10 mouse cellular contexts compared by ENCODE assay signal in the genomic region with DNA sequence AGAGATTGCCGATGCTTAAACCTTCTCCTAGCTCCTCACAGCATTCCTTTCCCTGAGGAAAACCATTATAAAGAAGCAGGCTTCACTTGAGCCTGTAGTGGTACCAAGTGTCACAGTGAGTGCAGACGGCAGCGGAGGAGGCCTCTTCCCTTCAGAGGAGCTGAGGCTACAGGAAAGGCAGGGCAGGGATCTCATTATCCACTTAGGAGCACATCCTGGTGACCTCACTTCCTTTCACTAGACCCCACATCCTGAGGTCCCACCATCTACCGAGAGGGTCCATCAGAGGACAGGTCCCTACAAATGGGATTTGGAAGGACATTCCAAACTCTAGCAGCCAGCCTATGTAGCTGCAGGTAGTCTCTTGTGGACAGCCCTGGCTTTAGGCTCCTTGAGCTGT. TPM values are rescaled to one million over a fixed set of nuclear protein-coding genes. Genes with fewer than 3 reads are reported as not detected.
DNase-seq lines count a peak whose midpoint lies in the region; ATAC-seq and TF ChIP-seq lines count a peak whose summit lies in the region.
"Had no signal": no experiment of that assay in that cellular context is flagged by ENCODE, and none has a peak within 500 bp of the region (broad histone marks: within the 10 kb centered on the region; RNA-seq: fewer than 3 reads in every experiment).

No protein-coding gene starts in this region.

- no peaks in the 10 kb centered on the region for H3K9me3 ChIP-seq in intestine, embryonic 14.5 days (ENCODE audit: control insufficient read depth, low read length)
- H3K9me3 ChIP-seq in intestine, postnatal 0 days (ENCODE audit: control insufficient read depth) = no peaks in the 10 kb centered on the region
- H3K9me3 ChIP-seq in forebrain, embryonic 14.5 days (replicated peaks; ENCODE audit: control insufficient read depth, low read length) = no peaks in the 10 kb centered on the region
- no peaks in the 10 kb centered on the region for H3K9me3 ChIP-seq in intestine, embryonic 15.5 days
- no peaks in the 10 kb centered on the region for H3K9me3 ChIP-seq in midbrain, postnatal 0 days (ENCODE audit: low read length)

- no peak for DNase-seq in intestine, embryonic 14.5 days (ENCODE audit: low spot score)
- no peak for DNase-seq in forebrain, embryonic 14.5 days (ENCODE audit: low spot score)
- no peak for DNase-seq in midbrain, postnatal 0 days (ENCODE audit: low spot score)
- DNase-seq in right cerebral cortex, adult 18-20 months = no peak
- DNase-seq in urinary bladder, postnatal 4 days (ENCODE audit: low spot score in 2 of 2) = no peak
- DNase-seq: cerebellum, adult 18-20 months; kidney, postnatal 14 days had no signal

- H3K9ac ChIP-seq in intestine, embryonic 14.5 days (ENCODE audit: low read length) = peak overlapping the region; percentile 3; the same call in 1 of the 2 replicates
- no peak overlapping the region for H3K9ac ChIP-seq in intestine, postnatal 0 days (ENCODE audit: low read depth, low read length)
- peak overlapping the region; percentile 9; the same call in 1 of the 2 replicates for H3K9ac ChIP-seq in forebrain, embryonic 14.5 days (ENCODE audit: low read length)
- H3K9ac ChIP-seq in intestine, embryonic 15.5 days = no peak overlapping the region
- H3K9ac ChIP-seq in midbrain, postnatal 0 days (replicated peaks; ENCODE audit: low read length, poor library complexity, severe bottlenecking) = no peak overlapping the region; the same call in 1 of the 2 replicates

- TF ChIP-seq CTCF in intestine, postnatal 0 days (IDR thresholded peaks at IDR 0.05; ENCODE audit: low read depth) = no peak
- no peak for TF ChIP-seq CTCF in midbrain, postnatal 0 days (IDR thresholded peaks at IDR 0.05)

- H3K27me3 ChIP-seq in intestine, embryonic 14.5 days (replicated peaks; ENCODE audit: control insufficient read depth, insufficient read depth, low read length) = no peaks in the 10 kb centered on the region
- H3K27me3 ChIP-seq in intestine, postnatal 0 days (replicated peaks; ENCODE audit: control insufficient read depth, insufficient read depth, low read length) = no peaks in the 10 kb centered on the region
- no peaks in the 10 kb centered on the region for H3K27me3 ChIP-seq in forebrain, embryonic 14.5 days (replicated peaks; ENCODE audit: control insufficient read depth, insufficient read depth, low read length)
- H3K27me3 ChIP-seq in intestine, embryonic 15.5 days (replicated peaks) = no peaks in the 10 kb centered on the region
- H3K27me3 ChIP-seq in midbrain, postnatal 0 days (ENCODE audit: insufficient read depth, low read length) = no peaks in the 10 kb centered on the region

- WGBS in intestine, embryonic 14.5 days = 41% methylated on average over 4 of the region's 4 CpGs
- WGBS in intestine, postnatal 0 days = 51% methylated on average over 4 of the region's 4 CpGs
- WGBS in forebrain, embryonic 14.5 days = 81% methylated on average over 4 of the region's 4 CpGs
- 52% methylated on average over 4 of the region's 4 CpGs for WGBS in intestine, embryonic 15.5 days
- WGBS in midbrain, postnatal 0 days = 71% methylated on average over 4 of the region's 4 CpGs

- no peak overlapping the region; the same call in 1 of the 2 replicates for H3K4me3 ChIP-seq in intestine, embryonic 14.5 days (ENCODE audit: low read depth, low read length)
- H3K4me3 ChIP-seq in intestine, postnatal 0 days (ENCODE audit: low read depth, low read length) = no peak overlapping the region
- H3K4me3 ChIP-seq in forebrain, embryonic 14.5 days (ENCODE audit: low read depth, low read length) = no peak overlapping the region
- no peak overlapping the region for H3K4me3 ChIP-seq in intestine, embryonic 15.5 days (replicated peaks)
- no peak overlapping the region for H3K4me3 ChIP-seq in midbrain, postnatal 0 days (ENCODE audit: low read depth, low read length)

- H3K27ac ChIP-seq in intestine, embryonic 14.5 days (ENCODE audit: low read depth) = no peak overlapping the region
- H3K27ac ChIP-seq in intestine, postnatal 0 days (ENCODE audit: low read depth, low read length) = no peak overlapping the region
- H3K27ac ChIP-seq in forebrain, embryonic 14.5 days (ENCODE audit: low read depth, low read length) = no peak overlapping the region
- H3K27ac ChIP-seq in intestine, embryonic 15.5 days = no peak overlapping the region
- no peak overlapping the region for H3K27ac ChIP-seq in midbrain, postnatal 0 days (ENCODE audit: low read depth, low read length)

- ATAC-seq in intestine, embryonic 14.5 days (replicated peaks; ENCODE audit: low FRiP score, low TSS enrichment, low read depth) = no peak
- no peak for ATAC-seq in intestine, postnatal 0 days
- ATAC-seq in forebrain, embryonic 14.5 days = no peak
- ATAC-seq in intestine, embryonic 15.5 days = no peak
- ATAC-seq in midbrain, postnatal 0 days (ENCODE audit: low FRiP score) = no peak
- no peak for ATAC-seq in CD4-positive, CD25-positive, alpha-beta regulatory T cell, adult 4 months

- peaks cover 50% of the 10 kb centered on the region for H3K4me1 ChIP-seq in intestine, embryonic 14.5 days (replicated peaks; ENCODE audit: control insufficient read depth, insufficient read depth, low read length)
- H3K4me1 ChIP-seq in intestine, postnatal 0 days (replicated peaks; ENCODE audit: control insufficient read depth, insufficient read depth, low read length) = 0 out of 2 replicates have a peak, but pooled peaks cover 8% of the 10 kb centered on the region
- peaks cover 33% of the 10 kb centered on the region for H3K4me1 ChIP-seq in forebrain, embryonic 14.5 days (ENCODE audit: control insufficient read depth, insufficient read depth, low read length)
- H3K4me1 ChIP-seq in intestine, embryonic 15.5 days (replicated peaks) = peaks cover 51% of the 10 kb centered on the region
- H3K4me1 ChIP-seq in midbrain, postnatal 0 days (ENCODE audit: insufficient read depth, low read length) = peaks cover 31% of the 10 kb centered on the region

- H3K4me2 ChIP-seq in intestine, embryonic 14.5 days (ENCODE audit: low read length) = peak overlapping the region; percentile 77
- no peak overlapping the region; the same call in 1 of the 2 replicates for H3K4me2 ChIP-seq in intestine, postnatal 0 days (replicated peaks; ENCODE audit: low read depth)
- H3K4me2 ChIP-seq in forebrain, embryonic 14.5 days (ENCODE audit: low read length) = no peak overlapping the region; the same call in 1 of the 2 replicates
- peak overlapping the region; percentile 42 for H3K4me2 ChIP-seq in intestine, embryonic 15.5 days (replicated peaks)
- H3K4me2 ChIP-seq in midbrain, postnatal 0 days (ENCODE audit: low read depth, low read length, poor library complexity, severe bottlenecking) = peak overlapping the region; percentile 28; the same call in 1 of the 2 replicates

- H3K36me3 ChIP-seq in intestine, embryonic 14.5 days (ENCODE audit: control insufficient read depth, insufficient read depth, low read length) = peaks cover 14% of the 10 kb centered on the region
- H3K36me3 ChIP-seq in intestine, postnatal 0 days (ENCODE audit: control insufficient read depth, insufficient read depth) = no peaks in the 10 kb centered on the region
- H3K36me3 ChIP-seq in forebrain, embryonic 14.5 days (ENCODE audit: control insufficient read depth, insufficient read depth, low read length) = no peaks in the 10 kb centered on the region
- no peaks in the 10 kb centered on the region for H3K36me3 ChIP-seq in intestine, embryonic 15.5 days
- H3K36me3 ChIP-seq in midbrain, postnatal 0 days (ENCODE audit: insufficient read depth, low read length) = no peaks in the 10 kb centered on the region

RNA-seq across cellular contexts. Expression of a gene that starts 3.8 kb away (rescaled TPM):
- polyA plus RNA-seq in intestine, embryonic 14.5 days (2014; fragmentation: Nextera tagmentation; extraction: Ambion mirVana) = 15.9 and 18.6 TPM in 2 replicates
- polyA plus RNA-seq in intestine, postnatal 0 days (2015; fragmentation: Nextera tagmentation; extraction: Ambion mirVana) = 2.2 and 2.5 TPM in 2 replicates
- 6.2 and 7.4 TPM in 2 replicates for polyA plus RNA-seq in forebrain, embryonic 14.5 days (2014; fragmentation: Nextera tagmentation; extraction: Ambion mirVana)
- 14.5 and 18.3 TPM in 2 replicates for polyA plus RNA-seq in intestine, embryonic 15.5 days (2015; fragmentation: Nextera tagmentation; extraction: Ambion mirVana)
- total RNA-seq in midbrain, postnatal 0 days (2014; rRNA removed) = 36.4 and 42.0 TPM in 2 replicates
- 6.8 and 7.2 TPM in 2 replicates for polyA plus RNA-seq in midbrain, postnatal 0 days (2015; fragmentation: Nextera tagmentation; extraction: Ambion mirVana)
- polyA plus RNA-seq in CD4-positive, CD25-positive, alpha-beta regulatory T cell, adult 4 months (2017; shearing (Covaris generic)) = under 1 TPM; 0.04 to 0.11 TPM

RNA-seq across cellular contexts. Expression of a gene that starts 26.6 kb away (rescaled TPM):
- polyA plus RNA-seq in intestine, embryonic 14.5 days (2014; fragmentation: Nextera tagmentation; extraction: Ambion mirVana) = 0.18 and 0.23 TPM in 2 replicates
- 0.16 and 0.26 TPM in 2 replicates for polyA plus RNA-seq in intestine, postnatal 0 days (2015; fragmentation: Nextera tagmentation; extraction: Ambion mirVana)
- 0.20 and 0.27 TPM in 2 replicates for polyA plus RNA-seq in forebrain, embryonic 14.5 days (2014; fragmentation: Nextera tagmentation; extraction: Ambion mirVana)
- 0.18 and 0.29 TPM in 2 replicates for polyA plus RNA-seq in intestine, embryonic 15.5 days (2015; fragmentation: Nextera tagmentation; extraction: Ambion mirVana)
- 0.66 and 1.8 TPM in 2 replicates for total RNA-seq in midbrain, postnatal 0 days (2014; rRNA removed)
- 0.43 and 0.54 TPM in 2 replicates for polyA plus RNA-seq in midbrain, postnatal 0 days (2015; fragmentation: Nextera tagmentation; extraction: Ambion mirVana)
- not detected for polyA plus RNA-seq in CD4-positive, CD25-positive, alpha-beta regulatory T cell, adult 4 months (2017; shearing (Covaris generic))

RNA-seq across cellular contexts. Expression of a gene that starts 27.2 kb away (rescaled TPM):
- polyA plus RNA-seq in intestine, embryonic 14.5 days (2014; fragmentation: Nextera tagmentation; extraction: Ambion mirVana) = 10.4 and 11.2 TPM in 2 replicates
- 5.1 and 6.3 TPM in 2 replicates for polyA plus RNA-seq in intestine, postnatal 0 days (2015; fragmentation: Nextera tagmentation; extraction: Ambion mirVana)
- 4.6 and 5.4 TPM in 2 replicates for polyA plus RNA-seq in forebrain, embryonic 14.5 days (2014; fragmentation: Nextera tagmentation; extraction: Ambion mirVana)
- polyA plus RNA-seq in intestine, embryonic 15.5 days (2015; fragmentation: Nextera tagmentation; extraction: Ambion mirVana) = 15.1 and 15.4 TPM in 2 replicates
- total RNA-seq in midbrain, postnatal 0 days (2014; rRNA removed) = 14.2 and 19.9 TPM in 2 replicates
- polyA plus RNA-seq in midbrain, postnatal 0 days (2015; fragmentation: Nextera tagmentation; extraction: Ambion mirVana) = 6.3 and 6.5 TPM in 2 replicates
- polyA plus RNA-seq in CD4-positive, CD25-positive, alpha-beta regulatory T cell, adult 4 months (2017; shearing (Covaris generic)) = 10 to 100 TPM; 13.4 to 13.9 TPM

RNA-seq across cellular contexts. Expression of a gene that starts 34.6 kb away (rescaled TPM):
- polyA plus RNA-seq in intestine, embryonic 14.5 days (2014; fragmentation: Nextera tagmentation; extraction: Ambion mirVana) = 34.3 and 37.4 TPM in 2 replicates
- polyA plus RNA-seq in intestine, postnatal 0 days (2015; fragmentation: Nextera tagmentation; extraction: Ambion mirVana) = 5.9 and 6.1 TPM in 2 replicates
- 8.3 and 9.1 TPM in 2 replicates for polyA plus RNA-seq in forebrain, embryonic 14.5 days (2014; fragmentation: Nextera tagmentation; extraction: Ambion mirVana)
- 25.7 and 26.3 TPM in 2 replicates for polyA plus RNA-seq in intestine, embryonic 15.5 days (2015; fragmentation: Nextera tagmentation; extraction: Ambion mirVana)
- total RNA-seq in midbrain, postnatal 0 days (2014; rRNA removed) = 9.6 and 12.9 TPM in 2 replicates
- 4.2 and 5.2 TPM in 2 replicates for polyA plus RNA-seq in midbrain, postnatal 0 days (2015; fragmentation: Nextera tagmentation; extraction: Ambion mirVana)
- polyA plus RNA-seq in CD4-positive, CD25-positive, alpha-beta regulatory T cell, adult 4 months (2017; shearing (Covaris generic)) = not detected

RNA-seq across cellular contexts. Expression of a gene that starts 42.5 kb away (rescaled TPM):
- 66.2 and 70.4 TPM in 2 replicates for polyA plus RNA-seq in intestine, embryonic 14.5 days (2014; fragmentation: Nextera tagmentation; extraction: Ambion mirVana)
- polyA plus RNA-seq in intestine, postnatal 0 days (2015; fragmentation: Nextera tagmentation; extraction: Ambion mirVana) = 70.9 and 71.5 TPM in 2 replicates
- polyA plus RNA-seq in forebrain, embryonic 14.5 days (2014; fragmentation: Nextera tagmentation; extraction: Ambion mirVana) = 99.0 and 110 TPM in 2 replicates
- 73.6 and 80.3 TPM in 2 replicates for polyA plus RNA-seq in intestine, embryonic 15.5 days (2015; fragmentation: Nextera tagmentation; extraction: Ambion mirVana)
- total RNA-seq in midbrain, postnatal 0 days (2014; rRNA removed) = 143 and 146 TPM in 2 replicates
- 131 and 162 TPM in 2 replicates for polyA plus RNA-seq in midbrain, postnatal 0 days (2015; fragmentation: Nextera tagmentation; extraction: Ambion mirVana)
- polyA plus RNA-seq in CD4-positive, CD25-positive, alpha-beta regulatory T cell, adult 4 months (2017; shearing (Covaris generic)) = 100 to 1,000 TPM in 1 of 2 experiments, 10 to 100 TPM in 1; 88.4 to 115 TPM

Comparison
In these comparisons a context has a peak if more than half of its experiments do, and no peak if none do; other contexts are left out.
1. H3K4me2 ChIP-seq: peak in intestine, embryonic 14.5 days (single experiment), intestine, embryonic 15.5 days (single experiment) and midbrain, postnatal 0 days (single experiment); none in intestine, postnatal 0 days (single experiment) and forebrain, embryonic 14.5 days (single experiment).
2. H3K9ac ChIP-seq: peak in intestine, embryonic 14.5 days (single experiment) and forebrain, embryonic 14.5 days (single experiment); none in intestine, postnatal 0 days (single experiment), intestine, embryonic 15.5 days (single experiment) and midbrain, postnatal 0 days (single experiment).